Mouse (Mus musculus): Measurements from ENCODE around the gene Gpr62. TPM values are rescaled to one million over a fixed set of nuclear protein-coding genes. Genes with fewer than 3 reads are reported as not detected.
A peak's percentile ranks its signal among the peaks of the same experiment; 100 is the strongest.

Gene Gpr62
- polyA plus RNA-seq, 1 experiment from 2014 or later, result not detected

DNA sequence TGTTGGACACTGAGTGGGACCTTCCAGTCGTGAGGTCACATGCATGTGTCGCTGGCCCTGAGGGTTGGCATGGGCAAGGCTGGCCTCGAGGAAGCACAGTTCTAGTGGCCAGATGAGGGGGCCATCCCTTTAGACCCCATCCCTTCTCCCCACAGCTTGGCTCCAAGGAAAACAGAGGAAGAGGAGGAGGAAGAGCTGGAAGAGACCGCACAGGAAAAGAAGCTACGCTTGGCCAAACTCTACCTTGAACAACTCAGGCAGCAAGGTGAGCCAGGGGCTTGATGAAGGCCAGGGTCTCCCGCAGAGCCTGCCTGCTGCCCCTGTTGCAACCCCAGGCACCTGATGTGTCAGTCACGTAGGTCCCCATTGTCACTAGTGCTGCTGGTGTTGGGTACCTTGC lies 14.8 kb upstream of the Gpr62 start:
- Histone ChIP-seq H3K4me3 (ENCODE audit: inconsistent target) (no peak overlapping the region), H3K79me2 (ENCODE audit: inconsistent target) (peaks cover 29% of the 10 kb centered on the region), H3K27ac (no peak overlapping the region), H3K36me3 (ENCODE audit: inconsistent target) (peaks cover 36% of the 10 kb centered on the region; the same call in 1 of the 2 replicates)
- WGBS (ENCODE audit: missing documents), result 95% methylated on average over 6 of the region's 7 CpGs

DNA sequence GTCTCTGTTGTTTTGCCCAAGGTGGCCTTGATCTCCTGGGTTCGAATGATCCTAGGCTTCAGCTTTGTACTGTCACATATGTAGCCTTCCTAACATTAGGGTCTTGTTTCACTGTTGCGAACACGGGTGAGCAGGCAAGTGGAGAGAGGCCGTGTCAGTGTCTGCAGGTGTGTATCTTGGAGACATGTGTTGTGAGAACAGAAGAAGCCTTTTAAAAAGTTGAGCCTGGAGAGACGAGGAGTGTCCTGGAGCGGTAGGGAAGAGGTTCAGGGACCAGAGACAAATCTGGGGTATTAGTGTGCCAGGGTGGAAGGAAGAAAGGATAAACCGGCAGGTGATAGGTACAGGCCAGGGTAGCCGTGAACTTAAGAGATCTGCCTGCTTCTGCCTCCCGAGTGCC lies 12.4 kb upstream of the Gpr62 start:
- Histone ChIP-seq H3K79me2 (ENCODE audit: inconsistent target) (peaks cover 38% of the 10 kb centered on the region), H3K36me3 (ENCODE audit: inconsistent target) (peaks cover 24% of the 10 kb centered on the region; the same call in 1 of the 2 replicates), H3K4me3 (ENCODE audit: inconsistent target) (peak overlapping the region; percentile 87), H3K27ac (no peak overlapping the region)
- WGBS (ENCODE audit: missing documents), result 74% methylated on average over 9 of the region's 9 CpGs

DNA sequence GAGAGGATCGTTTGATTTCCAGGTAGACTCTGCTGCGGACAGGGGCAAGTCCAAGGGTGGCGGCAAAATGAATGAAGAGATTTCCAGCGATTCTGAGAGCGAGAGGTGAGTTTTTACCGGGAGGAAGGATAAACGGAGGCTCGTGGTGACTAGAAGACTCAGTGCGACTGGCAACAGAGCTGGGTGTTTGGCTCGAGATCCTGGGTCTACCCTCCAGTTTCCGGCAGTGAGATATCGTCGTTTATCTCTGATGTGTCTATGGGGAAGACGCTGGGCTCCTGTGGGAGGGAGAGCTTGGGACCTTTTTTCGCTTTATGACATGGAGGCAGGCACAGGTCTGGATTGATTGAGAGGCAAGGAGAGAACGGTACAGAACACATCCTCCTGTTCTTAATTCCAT lies 11.9 kb upstream of the Gpr62 start:
- Histone ChIP-seq H3K79me2 (ENCODE audit: inconsistent target) (peaks cover 38% of the 10 kb centered on the region), H3K27ac (no peak overlapping the region), H3K4me3 (ENCODE audit: inconsistent target) (peak overlapping the region; percentile 87), H3K36me3 (ENCODE audit: inconsistent target) (peaks cover 19% of the 10 kb centered on the region; the same call in 1 of the 2 replicates)
- 2% methylated on average over 16 of the region's 16 CpGs for WGBS (ENCODE audit: missing documents)

DNA sequence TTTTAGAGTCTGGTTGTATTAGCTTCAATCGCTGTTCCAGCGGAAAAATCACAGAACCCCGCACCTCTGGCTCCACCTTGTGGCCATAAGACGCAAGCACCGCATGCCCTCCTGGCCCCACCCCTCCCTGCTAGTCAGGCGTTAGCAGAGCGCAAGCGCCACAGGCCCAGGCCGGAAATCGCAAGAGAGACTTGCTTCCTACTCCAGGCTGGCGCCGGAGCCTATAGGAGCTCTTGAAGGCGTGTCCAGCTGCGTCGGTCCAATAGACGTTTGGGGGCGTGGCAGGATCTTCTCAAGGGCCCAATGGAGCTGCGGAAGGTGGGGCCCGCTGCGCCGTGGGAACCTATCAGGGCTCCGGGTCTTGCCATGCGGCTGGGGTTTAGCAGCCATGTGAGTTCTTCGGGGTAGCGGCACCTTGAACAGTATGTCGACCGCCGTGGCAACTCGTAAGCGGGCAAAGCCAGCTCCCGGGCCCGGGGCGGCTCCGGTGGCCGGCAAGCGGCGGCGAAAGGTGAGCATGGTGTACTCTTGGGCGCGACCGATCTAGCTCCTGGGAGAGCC lies 11.3 kb upstream of the Gpr62 start, which contains the start of gene Parp3:
Parp3 (minus strand) TSS at position 26 of the 561 bp plus-strand sequence.
- peaks cover 19% of the 10 kb centered on the region; the same call in 1 of the 2 replicates for H3K36me3 ChIP-seq (ENCODE audit: inconsistent target)
- H3K4me3 ChIP-seq (ENCODE audit: inconsistent target), result peak within 1 kb of the TSS; percentile 87
- 1% methylated on average over 39 of the region's 41 CpGs for WGBS (ENCODE audit: missing documents)
- H3K79me2 ChIP-seq (ENCODE audit: inconsistent target), result peaks cover 38% of the 10 kb centered on the region
- peak within 1 kb of the TSS; percentile 94 for H3K27ac ChIP-seq

DNA sequence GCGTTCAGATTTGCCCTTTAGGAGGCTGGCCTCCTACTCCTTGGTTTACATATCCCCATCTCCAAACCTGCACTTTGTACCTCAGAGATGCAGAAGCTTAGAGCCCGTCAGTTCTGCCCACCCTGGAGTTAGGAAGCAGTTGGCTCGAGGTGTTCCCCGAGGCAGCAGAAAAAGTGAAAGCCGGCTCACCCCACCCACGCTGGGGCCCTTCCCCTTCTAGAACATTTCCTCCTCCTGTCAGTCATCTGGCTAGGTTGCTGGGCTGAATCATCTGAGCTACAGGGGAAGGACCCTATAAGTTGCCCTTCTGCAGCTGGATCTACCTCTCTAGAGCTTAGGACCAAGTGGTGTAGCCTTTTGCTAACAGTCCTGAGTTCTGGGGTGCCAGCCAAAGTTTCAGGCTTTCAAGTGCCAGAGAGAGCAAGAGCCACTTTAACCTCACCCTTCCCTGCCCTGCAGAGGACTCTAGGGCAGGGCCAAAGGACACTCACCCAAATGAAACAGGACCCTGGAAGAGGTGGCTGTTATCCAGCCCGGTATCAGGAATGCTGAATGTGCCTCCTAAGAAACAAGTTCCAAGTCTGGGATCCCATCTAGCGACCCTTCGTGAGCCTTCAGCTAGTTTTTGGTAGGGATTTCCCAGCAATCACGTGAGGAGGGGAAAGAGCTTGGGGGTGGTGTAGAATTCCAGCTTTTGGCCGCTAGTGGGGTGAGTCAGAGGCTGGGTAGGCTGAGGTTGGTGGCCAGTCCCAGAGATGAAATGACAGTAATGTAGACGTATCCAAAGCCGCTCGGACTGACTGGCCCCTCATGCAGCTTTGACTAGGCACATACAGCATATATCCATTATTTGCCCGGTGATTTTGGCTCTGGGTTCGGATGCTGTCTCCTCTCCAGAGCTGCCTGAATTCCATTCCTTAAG lies 10.5 kb upstream of the Gpr62 start:
- peaks cover 38% of the 10 kb centered on the region for H3K79me2 ChIP-seq (ENCODE audit: inconsistent target)
- H3K36me3 ChIP-seq (ENCODE audit: inconsistent target), result peaks cover 15% of the 10 kb centered on the region; the same call in 1 of the 2 replicates
- 8% methylated on average over 16 of the region's 16 CpGs for WGBS (ENCODE audit: missing documents)
- peak overlapping the region; percentile 94 for H3K27ac ChIP-seq
- H3K4me3 ChIP-seq (ENCODE audit: inconsistent target), result peak overlapping the region; percentile 72

DNA sequence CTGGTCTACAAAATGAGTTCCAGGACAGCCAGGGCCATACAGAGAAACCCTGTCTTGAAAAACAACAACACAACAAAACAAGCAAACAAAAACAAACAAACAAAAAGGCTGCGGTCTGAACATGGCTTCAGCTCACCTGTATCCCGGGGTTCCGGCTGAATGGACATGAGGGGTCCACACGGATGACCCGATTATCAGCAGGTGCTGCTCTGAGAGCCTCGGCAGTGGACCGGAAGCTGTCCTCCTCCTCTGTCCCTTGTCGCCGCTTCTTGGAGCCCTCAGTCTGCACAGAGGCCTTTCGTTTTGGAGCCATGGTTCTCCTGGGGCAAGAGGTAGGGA lies 9.9 kb upstream of the Gpr62 start, which contains the start of gene Rrp9:
Rrp9 (plus strand) TSS at position 301 of the 339 bp plus-strand sequence.
- peak within 1 kb of the TSS; percentile 72 for H3K4me3 ChIP-seq (ENCODE audit: inconsistent target)
- peaks cover 38% of the 10 kb centered on the region for H3K79me2 ChIP-seq (ENCODE audit: inconsistent target)
- 31% methylated on average over 10 of the region's 10 CpGs for WGBS (ENCODE audit: missing documents)
- H3K27ac ChIP-seq, result peak within 1 kb of the TSS; percentile 94
- H3K36me3 ChIP-seq (ENCODE audit: inconsistent target), result peaks cover 10% of the 10 kb centered on the region; the same call in 1 of the 2 replicates

DNA sequence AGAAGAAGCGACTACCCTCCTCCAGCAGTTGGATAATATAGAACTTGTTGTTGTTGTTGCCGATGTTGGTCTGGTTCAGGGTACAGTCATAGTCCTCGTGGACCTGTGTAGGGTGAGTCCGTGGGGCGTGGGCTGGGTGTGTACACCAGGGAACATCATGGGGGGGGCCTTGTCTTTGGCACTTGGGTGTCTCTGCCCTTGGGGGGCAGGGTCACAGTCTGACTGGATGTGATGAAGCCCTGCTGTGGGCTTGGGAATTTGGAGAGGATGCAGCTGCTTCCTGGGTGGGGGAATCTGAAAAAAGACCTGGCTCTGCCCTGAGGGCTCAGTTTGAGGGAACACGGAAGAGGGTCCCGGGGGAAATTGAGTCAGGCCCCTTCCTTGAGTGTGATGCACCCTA lies 9.3 kb upstream of the Gpr62 start:
- 67% methylated on average over 7 of the region's 7 CpGs for whole genome bisulfite sequencing (ENCODE audit: missing documents)
- H3K36me3 ChIP-seq (ENCODE audit: inconsistent target), result peaks cover 8% of the 10 kb centered on the region; the same call in 1 of the 2 replicates
- H3K79me2 ChIP-seq (ENCODE audit: inconsistent target), result peaks cover 38% of the 10 kb centered on the region
- peak overlapping the region; percentile 72 for H3K4me3 ChIP-seq (ENCODE audit: inconsistent target)
- peak overlapping the region; percentile 94 for H3K27ac ChIP-seq

DNA sequence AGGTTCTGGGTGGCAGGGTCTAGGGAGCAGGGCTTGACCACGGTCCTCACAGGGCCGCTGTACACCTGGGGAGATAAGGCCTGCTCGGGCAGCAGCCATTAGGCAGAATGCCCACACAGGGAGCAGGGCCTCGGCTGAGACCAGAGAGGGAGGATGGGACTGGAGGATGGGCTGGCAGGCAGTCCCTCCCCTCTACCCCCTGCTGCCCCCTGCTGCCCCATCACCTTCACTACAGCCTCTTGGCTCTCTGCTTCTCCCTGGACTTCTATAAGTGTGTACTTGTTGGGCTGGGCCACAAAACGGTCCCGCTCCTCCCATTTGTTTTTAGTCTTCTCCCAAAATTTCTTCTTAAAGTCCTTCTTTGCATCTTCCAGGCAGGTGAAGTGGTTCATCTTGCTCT lies 8.7 kb upstream of the Gpr62 start:
- Histone ChIP-seq H3K36me3 (ENCODE audit: inconsistent target) (peaks cover 8% of the 10 kb centered on the region; the same call in 1 of the 2 replicates), H3K4me3 (ENCODE audit: inconsistent target) (no peak overlapping the region), H3K27ac (no peak overlapping the region), H3K79me2 (ENCODE audit: inconsistent target) (peaks cover 33% of the 10 kb centered on the region)
- WGBS (ENCODE audit: missing documents), result 42% methylated on average over 6 of the region's 6 CpGs

DNA sequence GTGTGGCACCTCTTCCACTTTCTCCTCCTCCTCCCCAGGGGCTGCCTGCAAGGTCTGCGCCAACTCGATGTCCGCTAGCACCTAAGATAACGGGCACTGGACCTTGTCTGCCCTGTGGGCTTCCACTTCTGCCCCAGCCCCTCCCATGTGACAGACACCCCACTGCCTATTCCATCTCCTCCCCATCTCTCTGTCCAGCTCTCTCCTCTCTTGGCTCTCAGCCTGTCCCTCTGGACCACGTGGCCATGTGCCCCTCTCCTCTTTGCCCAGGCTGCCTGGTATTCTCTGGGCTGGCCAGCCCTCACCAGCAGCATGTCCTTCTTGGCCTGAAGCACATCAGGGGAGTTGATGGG lies 8.0 kb upstream of the Gpr62 start:
- Histone ChIP-seq H3K27ac (no peak overlapping the region), H3K79me2 (ENCODE audit: inconsistent target) (peaks cover 26% of the 10 kb centered on the region), H3K36me3 (ENCODE audit: inconsistent target) (peaks cover 8% of the 10 kb centered on the region; the same call in 1 of the 2 replicates), H3K4me3 (ENCODE audit: inconsistent target) (no peak overlapping the region)
- 94% methylated on average over 5 of the region's 5 CpGs for WGBS (ENCODE audit: missing documents)

DNA sequence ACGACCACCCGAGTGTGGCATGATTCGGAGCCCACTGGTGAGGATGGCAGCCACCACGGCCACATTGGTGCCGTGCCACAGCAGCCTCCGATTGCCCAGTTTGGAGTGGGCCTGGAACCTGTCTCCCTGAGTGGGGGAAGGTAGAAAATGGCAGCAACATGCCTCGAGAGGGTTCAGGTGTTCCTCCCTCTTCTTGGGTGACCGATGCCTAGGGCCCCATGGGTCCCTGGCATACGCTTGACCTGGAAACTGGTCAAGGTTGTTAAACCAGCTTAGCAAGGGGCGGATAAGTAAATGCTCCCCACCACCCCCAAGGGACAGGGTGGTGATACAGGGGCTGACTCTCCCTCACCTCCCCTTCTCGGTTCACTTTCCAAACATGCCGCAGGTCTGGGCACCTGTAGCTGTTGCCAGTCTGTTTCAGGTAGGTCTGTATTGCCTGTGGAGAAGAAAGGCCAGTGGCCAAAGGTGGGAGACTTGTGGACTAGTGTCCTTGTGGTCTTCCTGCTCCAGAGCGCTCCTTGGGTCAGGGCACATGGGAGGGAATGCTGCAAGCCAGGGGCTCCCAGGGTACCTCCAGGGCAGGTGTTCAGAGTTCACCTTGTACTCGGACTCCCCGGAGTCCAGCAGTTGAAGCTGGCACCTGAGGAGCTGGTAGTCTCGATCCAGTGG lies 7.5 kb upstream of the Gpr62 start:
- Histone ChIP-seq H3K36me3 (ENCODE audit: inconsistent target) (peaks cover 8% of the 10 kb centered on the region; the same call in 1 of the 2 replicates), H3K79me2 (ENCODE audit: inconsistent target) (peaks cover 21% of the 10 kb centered on the region), H3K4me3 (ENCODE audit: inconsistent target) (no peak overlapping the region), H3K27ac (no peak overlapping the region)
- WGBS (ENCODE audit: missing documents), result 97% methylated on average over 16 of the region's 16 CpGs

DNA sequence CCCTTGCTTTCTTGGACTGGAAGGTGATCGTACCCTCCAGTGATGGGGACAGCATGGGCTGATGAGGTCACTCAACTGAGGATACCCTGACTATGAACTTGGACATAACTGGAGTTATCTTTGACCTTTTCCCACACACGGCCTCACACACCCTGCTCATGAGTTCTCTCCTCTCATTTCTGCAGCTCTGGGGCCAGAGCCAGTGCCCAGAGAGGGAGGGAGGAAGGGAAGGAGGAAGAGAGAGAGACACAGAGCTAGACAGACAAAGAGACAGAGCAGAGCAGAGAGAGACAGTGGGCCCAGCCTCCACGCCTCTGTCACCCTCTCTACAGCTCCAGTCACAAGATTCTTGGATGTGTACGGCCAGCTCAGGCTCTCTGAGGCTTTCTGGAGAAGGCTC lies 6.6 kb upstream of the Gpr62 start:
- WGBS (ENCODE audit: missing documents), result 91% methylated on average over 4 of the region's 4 CpGs
- peaks cover 8% of the 10 kb centered on the region; the same call in 1 of the 2 replicates for H3K36me3 ChIP-seq (ENCODE audit: inconsistent target)
- H3K27ac ChIP-seq, result no peak overlapping the region
- H3K79me2 ChIP-seq (ENCODE audit: inconsistent target), result peaks cover 12% of the 10 kb centered on the region
- H3K4me3 ChIP-seq (ENCODE audit: inconsistent target), result no peak overlapping the region

DNA sequence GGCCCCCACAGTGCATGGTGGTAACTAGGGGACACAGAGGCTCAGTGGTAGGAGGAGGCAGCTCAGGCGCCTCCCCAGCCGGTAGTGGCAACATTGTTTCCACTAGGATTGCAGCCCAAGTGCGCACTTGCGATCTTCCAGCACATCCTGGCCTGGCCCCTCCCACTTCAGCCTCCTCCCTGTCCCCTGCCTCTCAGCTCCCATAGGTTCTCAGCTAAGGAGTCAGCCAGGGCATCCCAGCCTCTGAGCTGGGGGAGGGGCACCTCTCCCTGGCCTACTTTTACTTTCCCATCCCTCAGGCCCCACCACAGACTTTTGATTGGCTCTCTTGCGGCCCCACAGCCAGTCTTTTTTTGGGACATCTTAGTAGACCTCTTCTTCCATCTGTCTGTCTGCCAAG lies 6.2 kb upstream of the Gpr62 start:
- 97% methylated on average over 5 of the region's 5 CpGs for WGBS (ENCODE audit: missing documents)
- peaks cover 8% of the 10 kb centered on the region; the same call in 1 of the 2 replicates for H3K36me3 ChIP-seq (ENCODE audit: inconsistent target)
- H3K27ac ChIP-seq, result no peak overlapping the region
- no peak overlapping the region for H3K4me3 ChIP-seq (ENCODE audit: inconsistent target)
- H3K79me2 ChIP-seq (ENCODE audit: inconsistent target), result peaks cover 12% of the 10 kb centered on the region

DNA sequence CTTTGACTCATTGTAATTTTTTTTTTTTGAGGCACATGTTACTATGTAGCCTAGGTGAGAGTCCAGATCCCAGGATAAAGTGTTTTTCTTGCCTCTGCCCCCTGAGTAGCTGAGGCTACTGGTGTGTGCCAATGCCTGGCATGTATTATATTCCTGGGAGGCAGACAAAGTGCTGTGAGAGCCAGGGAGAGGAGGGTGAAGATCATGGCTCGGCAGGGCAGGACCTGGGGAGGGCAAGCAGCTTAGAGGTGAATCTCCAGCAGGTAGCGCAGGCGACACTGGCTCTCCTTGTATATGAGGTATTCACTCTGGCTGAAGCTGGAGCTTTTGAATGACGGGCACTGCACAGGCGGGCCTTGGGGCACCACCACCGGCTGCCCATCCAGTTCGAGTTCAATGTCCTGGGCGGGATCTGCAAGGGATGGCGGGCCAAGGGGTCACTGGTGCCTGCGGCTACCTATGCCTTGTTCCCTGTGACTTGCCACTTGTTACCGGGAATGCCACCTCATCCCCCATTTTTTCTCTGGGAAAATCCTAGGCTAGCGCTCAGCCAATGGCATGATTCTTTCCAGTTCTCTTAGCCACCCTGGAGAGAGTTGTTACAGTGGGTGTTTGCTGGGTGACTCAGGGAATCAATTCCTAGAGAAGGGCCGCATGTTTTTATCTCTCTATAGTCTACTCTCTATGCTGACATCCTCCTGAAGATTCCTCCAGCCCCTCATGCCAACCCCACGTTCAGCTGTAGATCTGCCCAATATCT lies 5.4 kb upstream of the Gpr62 start:
- no peak overlapping the region for H3K4me3 ChIP-seq (ENCODE audit: inconsistent target)
- peaks cover 12% of the 10 kb centered on the region for H3K79me2 ChIP-seq (ENCODE audit: inconsistent target)
- no peak overlapping the region for H3K27ac ChIP-seq
- H3K36me3 ChIP-seq (ENCODE audit: inconsistent target), result peaks cover 8% of the 10 kb centered on the region; the same call in 1 of the 2 replicates
- WGBS (ENCODE audit: missing documents), result 93% methylated on average over 13 of the region's 14 CpGs

DNA sequence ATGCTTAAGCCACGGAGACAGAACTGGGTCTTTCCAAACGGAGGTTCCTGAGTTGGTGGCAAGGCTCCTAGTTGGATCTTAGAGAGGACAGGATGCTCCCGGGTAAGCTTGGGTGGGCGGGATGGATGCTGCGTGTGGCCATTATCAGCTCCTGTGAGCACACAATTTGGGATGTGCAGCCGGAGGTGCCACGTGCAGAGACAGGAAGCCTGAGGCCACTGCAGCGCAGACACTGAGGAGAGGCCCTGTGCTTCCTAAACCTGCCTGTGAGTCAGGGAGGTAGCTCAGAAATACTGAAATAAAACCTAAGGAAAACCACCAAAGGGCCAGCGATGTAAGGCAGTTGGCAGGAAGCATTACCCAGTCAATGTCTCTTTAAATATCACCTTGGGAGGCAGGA lies 4.0 kb upstream of the Gpr62 start:
- Histone ChIP-seq H3K36me3 (ENCODE audit: inconsistent target) (peaks cover 8% of the 10 kb centered on the region; the same call in 1 of the 2 replicates), H3K27ac (no peak overlapping the region), H3K79me2 (ENCODE audit: inconsistent target) (peaks cover under 1% of the 10 kb centered on the region; the same call in 1 of the 2 replicates), H3K4me3 (ENCODE audit: inconsistent target) (no peak overlapping the region)
- 32% methylated on average over 9 of the region's 9 CpGs for WGBS (ENCODE audit: missing documents)

Measured in macrophage (primary cell).